Mouse (Mus musculus): ENCODE measurements around the gene Tmem19. TPM values are rescaled to one million over a fixed set of nuclear protein-coding genes. Genes with fewer than 3 reads are reported as not detected.
A peak's percentile ranks its signal among the peaks of the same experiment; 100 is the strongest.
"Not testable (repeated sequence)": the region's sequence is repeated elsewhere in the genome, so short reads cannot be mapped to it uniquely, and the experiment has no call there.

Gene Tmem19
- polyA plus RNA-seq, 1 experiment from 2014 or later = 29.5 TPM

DNA sequence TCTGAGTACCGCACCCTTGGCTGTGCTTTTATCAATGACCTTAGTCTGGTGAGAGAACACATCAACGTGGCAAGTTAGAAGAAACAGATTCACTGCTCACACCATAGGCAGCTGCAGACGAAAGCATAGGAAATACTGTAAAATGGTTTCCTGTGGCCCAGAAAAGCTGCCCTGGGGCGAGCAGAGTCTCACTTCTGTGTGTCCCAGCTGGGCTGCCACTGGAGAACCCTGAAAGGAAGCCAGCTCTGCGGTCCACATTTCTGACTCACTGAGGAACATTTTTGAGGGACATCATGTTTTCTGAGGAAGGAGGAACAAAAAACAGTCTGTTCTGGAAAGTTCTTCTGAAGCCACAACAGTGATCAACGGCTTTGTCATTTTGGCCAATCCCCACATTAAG lies 33.8 kb downstream of the Tmem19 start:
- TF ChIP-seq CTCF (IDR thresholded peaks at IDR 0.05) = no peak
- in situ Hi-C loops (cut with MboI; ENCODE audit: low pct_unique_long_range_greater_than_20kb) = loop anchor here (5.0 kb wide), 1 partner anchor 289 kb away; no protein-coding TSS in a partner anchor
- no peaks in the 10 kb centered on the region for H3K27me3 ChIP-seq
- CTCF ChIA-PET = interaction anchor here (1.0 kb wide), 1 partner anchor 17 kb away, joined by 3 read pairs; no protein-coding TSS in a partner anchor
- POLR2A ChIA-PET = no interaction called here
- DNase-seq (ENCODE audit: low read depth, low spot score) (no peak), ATAC-seq (no peak)

- DNase-seq (ENCODE audit: low read depth, low spot score) (no peak), ATAC-seq (no peak)
- POLR2A ChIA-PET = no interaction called here
- in situ Hi-C loops (cut with MboI; ENCODE audit: low pct_unique_long_range_greater_than_20kb) = loop anchor here (5.0 kb wide), 1 partner anchor 874 kb away; no protein-coding TSS in a partner anchor
- peak; percentile 94 for TF ChIP-seq CTCF (IDR thresholded peaks at IDR 0.05)
- CTCF ChIA-PET = interaction anchor here (0.7 to 1.6 kb wide), 11 partner anchors 9 to 407 kb away, joined by 3 to 7 read pairs (median 3); partner anchors contain the start of gene Zfc3h1
- H3K27me3 ChIP-seq = no peaks in the 10 kb centered on the region
These were observed 39.0 kb downstream of the Tmem19 start for GRCm38 (mm10) chr10:115323295-115323694.

- ChIA-PET CTCF (interaction anchor here (1.1 to 1.3 kb wide), 2 partner anchors 86 to 875 kb away, joined by 3 to 4 read pairs; no protein-coding TSS in a partner anchor), POLR2A (no interaction called here)
- DNase-seq (ENCODE audit: low read depth, low spot score) (no peak), ATAC-seq (no peak)
- no peak for TF ChIP-seq CTCF (IDR thresholded peaks at IDR 0.05)
- in situ Hi-C loops (cut with MboI; ENCODE audit: low pct_unique_long_range_greater_than_20kb) = loop anchor here (5.0 kb wide), 1 partner anchor 876 kb away; no protein-coding TSS in a partner anchor
- no peaks in the 10 kb centered on the region for H3K27me3 ChIP-seq
These were observed 40.8 kb downstream of the Tmem19 start for GRCm38 (mm10) chr10:115321317-115322035.

- ATAC-seq; DNase-seq (ENCODE audit: low read depth, low spot score); CTCF ChIA-PET; in situ Hi-C loops (cut with MboI; ENCODE audit: low pct_unique_long_range_greater_than_20kb); H3K27me3 ChIP-seq: not testable (repeated sequence)
- POLR2A ChIA-PET = interaction anchor here (0.5 to 0.8 kb wide), 2 partner anchors 9 to 28 kb away, joined by 3 read pairs; no protein-coding TSS in a partner anchor
These were observed 43.9 kb downstream of the Tmem19 start for GRCm38 (mm10) chr10:115318388-115318787.

GRCm38 (mm10) chr10:115316313-115316712 lies 46.0 kb downstream of the Tmem19 start:
- CTCF ChIA-PET = interaction anchor here (1.0 kb wide), 1 partner anchor 54 kb away, joined by 3 read pairs; no protein-coding TSS in a partner anchor
- POLR2A ChIA-PET = interaction anchor here (0.7 to 1.6 kb wide), 4 partner anchors 16 to 71 kb away, joined by 3 to 5 read pairs (median 3); no protein-coding TSS in a partner anchor
- no peak for ATAC-seq
- no peaks in the 10 kb centered on the region for H3K27me3 ChIP-seq
- DNase-seq (ENCODE audit: low read depth, low spot score) = no peak
- no peak for TF ChIP-seq CTCF (IDR thresholded peaks at IDR 0.05)
- in situ Hi-C loops (cut with MboI; ENCODE audit: low pct_unique_long_range_greater_than_20kb) = no loop called here

DNA sequence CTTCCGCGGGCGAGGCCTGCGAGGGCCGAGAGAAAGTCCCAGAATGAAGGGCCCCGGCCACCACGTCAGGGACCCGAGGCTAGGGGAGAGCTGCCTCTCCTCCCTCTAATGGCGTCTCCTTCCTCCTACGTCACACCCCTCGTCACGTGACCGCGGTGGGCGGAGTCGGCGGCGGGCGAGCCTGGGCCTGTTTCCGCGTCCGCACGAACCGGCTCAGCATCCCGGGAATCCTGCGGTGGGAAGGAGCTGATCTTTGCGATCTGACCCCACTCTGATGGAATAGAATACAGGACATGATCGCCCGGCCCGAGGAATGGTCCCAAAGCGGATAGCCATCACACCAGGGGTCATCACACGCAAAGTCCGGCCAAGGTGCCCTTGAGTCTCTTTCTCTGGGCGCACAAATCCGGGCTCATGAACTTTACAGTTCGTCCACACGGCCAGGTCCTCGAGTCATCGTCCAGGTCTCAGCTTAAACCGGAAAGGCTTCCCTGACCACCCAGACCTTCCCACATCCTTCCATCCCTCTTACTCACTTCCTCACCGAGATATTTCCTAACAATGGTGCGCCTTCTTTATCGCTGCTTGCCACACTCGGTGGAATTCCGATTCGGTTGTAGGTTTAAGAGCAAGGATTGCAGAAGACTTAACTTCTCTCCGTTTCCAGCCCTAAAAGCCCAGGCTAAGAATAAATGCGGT lies 46.7 kb downstream of the Tmem19 start, which contains the start of gene Rab21:
Gene Rab21 (minus strand): TSS at position 122 of the 699 bp plus-strand sequence.
- peak; percentile 62 for DNase-seq (ENCODE audit: low read depth, low spot score)
- no peaks in the 10 kb centered on the region for H3K27me3 ChIP-seq
- POLR2A ChIA-PET = interaction anchor here (0.7 to 1.6 kb wide), 6 partner anchors 10 to 71 kb away, joined by 3 to 5 read pairs (median 3); partner anchors contain the start of gene Tmem19
- no peak for TF ChIP-seq CTCF (IDR thresholded peaks at IDR 0.05)
- ATAC-seq = peak; percentile 92
- in situ Hi-C loops (cut with MboI; ENCODE audit: low pct_unique_long_range_greater_than_20kb) = no loop called here
- CTCF ChIA-PET = interaction anchor here (1.0 kb wide), 2 partner anchors 54 to 91 kb away, joined by 3 read pairs; no protein-coding TSS in a partner anchor

DNA sequence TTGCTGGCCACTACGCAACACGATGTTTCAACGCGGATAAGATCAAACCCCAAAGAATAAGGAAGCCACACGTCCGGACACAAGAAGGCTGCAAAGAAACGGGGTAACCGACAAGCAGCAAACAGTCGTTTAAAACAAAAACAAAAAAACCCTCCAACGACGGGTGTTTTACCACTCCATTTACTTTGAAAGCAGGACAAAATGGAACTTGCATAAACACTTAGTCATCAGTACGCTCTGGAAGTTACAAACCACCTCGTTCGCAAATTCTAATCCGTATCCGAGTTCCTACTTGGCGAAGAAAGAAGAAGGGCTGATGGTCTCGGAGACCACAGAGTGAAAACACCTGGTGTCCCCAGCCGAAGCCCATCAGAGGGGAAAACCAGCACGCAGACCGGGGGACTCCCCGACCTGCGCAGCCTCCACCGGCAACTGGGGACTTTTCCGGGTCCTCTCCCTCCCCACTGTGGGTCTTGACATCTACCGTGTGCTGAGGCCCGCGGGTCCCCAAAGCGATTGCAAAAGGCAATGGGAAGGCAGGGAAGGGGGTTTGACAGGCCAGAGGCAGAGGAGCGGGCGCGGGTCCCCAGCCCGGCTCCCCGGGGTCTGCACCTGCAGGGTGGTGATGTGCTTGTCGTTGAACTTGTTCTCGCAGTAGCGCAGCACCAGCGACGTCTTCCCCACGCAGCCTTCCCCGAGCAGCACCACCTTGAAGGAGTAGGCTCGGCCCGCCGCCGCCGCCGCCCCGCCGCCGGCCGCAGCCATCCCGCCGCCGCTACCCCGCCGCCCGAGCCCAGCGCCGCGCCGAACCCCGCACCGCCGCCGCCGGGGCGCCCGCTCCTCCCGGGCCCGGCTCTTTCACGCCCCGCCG lies 47.5 kb downstream of the Tmem19 start:
- TF ChIP-seq CTCF (IDR thresholded peaks at IDR 0.05) = no peak
- CTCF ChIA-PET = interaction anchor here (1.0 to 2.2 kb wide), 2 partner anchors 24 to 92 kb away, joined by 3 to 6 read pairs; no protein-coding TSS in a partner anchor
- ATAC-seq (peak; percentile 37), DNase-seq (ENCODE audit: low read depth, low spot score) (no peak)
- POLR2A ChIA-PET = interaction anchor here (0.7 to 1.6 kb wide), 4 partner anchors 9 to 48 kb away, joined by 3 to 5 read pairs (median 4); partner anchors contain the start of gene Tmem19
- in situ Hi-C loops (cut with MboI; ENCODE audit: low pct_unique_long_range_greater_than_20kb) = loop anchor here (5.0 kb wide), 1 partner anchor 77 kb away; no protein-coding TSS in a partner anchor
- no peaks in the 10 kb centered on the region for H3K27me3 ChIP-seq

DNA sequence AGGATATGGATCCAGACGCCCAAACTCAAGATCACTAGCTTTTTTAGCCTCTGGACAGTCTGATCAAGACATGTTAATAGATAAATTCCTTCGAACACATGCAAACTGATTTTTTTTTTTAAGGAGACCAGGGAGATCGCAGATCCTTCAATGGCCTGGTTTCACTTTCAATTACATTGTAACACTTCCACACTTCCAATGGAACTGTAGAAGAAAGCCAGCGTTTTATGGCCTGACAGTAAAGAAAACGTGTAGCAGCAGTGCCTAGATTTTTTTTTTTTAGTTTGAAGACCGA lies 48.1 kb downstream of the Tmem19 start:
- ATAC-seq (no peak), DNase-seq (ENCODE audit: low read depth, low spot score) (no peak)
- in situ Hi-C loops (cut with MboI; ENCODE audit: low pct_unique_long_range_greater_than_20kb) = loop anchor here (5.0 kb wide), 1 partner anchor 78 kb away; no protein-coding TSS in a partner anchor
- CTCF ChIA-PET = interaction anchor here (2.2 kb wide), 1 partner anchor 24 kb away, joined by 6 read pairs; no protein-coding TSS in a partner anchor
- TF ChIP-seq CTCF (IDR thresholded peaks at IDR 0.05) = no peak
- H3K27me3 ChIP-seq = no peaks in the 10 kb centered on the region
- POLR2A ChIA-PET = no interaction called here

DNA sequence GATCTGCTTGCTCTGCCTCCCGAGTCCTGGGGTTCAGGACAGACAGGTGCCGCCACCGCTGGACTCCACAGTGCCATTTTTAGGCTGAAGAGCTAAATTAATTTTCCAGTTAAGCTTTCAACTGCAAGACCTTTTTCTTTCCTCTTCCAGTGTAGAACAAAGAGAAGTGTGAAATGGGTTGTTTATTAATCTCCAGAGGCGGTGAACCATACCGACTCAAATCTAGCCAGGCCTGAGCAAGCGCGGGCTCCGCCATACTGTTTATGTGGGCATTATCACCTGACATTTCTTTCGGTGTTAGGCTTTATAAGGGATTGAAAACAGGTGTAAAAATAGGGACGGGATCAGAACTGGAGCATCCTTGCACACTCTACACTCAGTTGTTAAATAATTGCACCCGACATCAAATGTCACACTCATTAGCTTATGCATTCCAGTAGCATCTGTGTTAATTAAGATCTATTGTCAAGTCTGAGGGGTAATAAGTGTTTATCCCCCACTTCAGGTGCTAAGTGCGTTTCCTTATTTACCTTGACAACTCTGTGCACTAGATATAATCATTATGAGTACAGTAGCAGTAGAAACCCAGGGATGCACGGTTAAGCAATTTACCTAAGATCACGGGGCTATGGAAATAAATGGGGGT lies 48.5 kb downstream of the Tmem19 start:
- no peak for TF ChIP-seq CTCF (IDR thresholded peaks at IDR 0.05)
- ATAC-seq (no peak), DNase-seq (ENCODE audit: low read depth, low spot score) (no peak)
- ChIA-PET POLR2A (no interaction called here), CTCF (interaction anchor here (2.2 kb wide), 1 partner anchor 23 kb away, joined by 6 read pairs; no protein-coding TSS in a partner anchor)
- no peaks in the 10 kb centered on the region for H3K27me3 ChIP-seq
- in situ Hi-C loops (cut with MboI; ENCODE audit: low pct_unique_long_range_greater_than_20kb) = loop anchor here (5.0 kb wide), 1 partner anchor 79 kb away; no protein-coding TSS in a partner anchor
